Mouse (Mus musculus) MEL (cell line): Measurements from ENCODE around the gene Hoxb5. TPM values are rescaled to one million over a fixed set of nuclear protein-coding genes. Genes with fewer than 3 reads are reported as not detected.

Experiments used
- DNase-seq: peaks from one replicate; pipeline ENCODE4 v3.0.0; 2011; ENCODE audit warnings: low read depth, low spot score
- H3K27ac ChIP-seq: 2 replicates; pipeline ENCODE4 v1.5.1; 2012; ENCODE audit warnings: low read depth, mild to moderate bottlenecking, control low read depth, low read length, moderate library complexity; ENCODE audit not compliant: control insufficient read depth
- H3K27me3 ChIP-seq, 2 experiments: fragments of 150-350 bp in 1 of 2; sonication (generic) in 1 of 2; 2 replicates each; pipeline ENCODE4 v1.6.1; 2012; ENCODE audit warnings: low read length in 2 of 2, mild to moderate bottlenecking in 2 of 2, improper control_type of control experiment in 1 of 2, moderate library complexity in 1 of 2; ENCODE audit not compliant: insufficient read depth in 2 of 2, control insufficient read depth in 1 of 2
- H3K36me3 ChIP-seq, 2 experiments: 2 replicates each; pipeline ENCODE4 v1.6.1; 2012 to 2014; ENCODE audit warnings: low read length in 2 of 2, improper control_type of control experiment in 1 of 2, inconsistent platforms in 1 of 2, mild to moderate bottlenecking in 1 of 2; ENCODE audit not compliant: insufficient read depth in 2 of 2, control insufficient read depth in 1 of 2
- H3K4me1 ChIP-seq, 2 experiments: fragments of 150-350 bp in 1 of 2; sonication (generic) in 1 of 2; 2 replicates each; pipeline ENCODE4 v1.6.1; 2012; ENCODE audit warnings: low read length in 2 of 2, improper control_type of control experiment in 1 of 2, mild to moderate bottlenecking in 1 of 2; ENCODE audit not compliant: insufficient read depth in 2 of 2, control insufficient read depth in 1 of 2
- H3K4me3 ChIP-seq, 2 experiments: fragments of 150-350 bp in 1 of 2; sonication (generic) in 1 of 2; 2 replicates each; pipeline ENCODE4 v1.5.1; 2012; ENCODE audit warnings: low read depth in 2 of 2, low read length in 2 of 2, mild to moderate bottlenecking in 2 of 2, moderate library complexity in 2 of 2, control low read depth in 1 of 2, improper control_type of control experiment in 1 of 2; ENCODE audit not compliant: control insufficient read depth in 1 of 2, insufficient read depth in 1 of 2
- H3K79me2 ChIP-seq: 2 replicates; pipeline ENCODE4 v1.6.1; 2012; ENCODE audit warnings: mild to moderate bottlenecking, low read length, moderate library complexity; ENCODE audit not compliant: control insufficient read depth, poor library complexity, insufficient read depth
- H3K9ac ChIP-seq: 2 replicates; pipeline ENCODE4 v1.6.1; 2012; ENCODE audit warnings: low read depth, mild to moderate bottlenecking, control low read depth, low read length, moderate library complexity; ENCODE audit not compliant: control insufficient read depth, poor library complexity, severe bottlenecking
- H3K9me3 ChIP-seq: fragments of 150-350 bp; sonication (generic); replicated peaks from 2 replicates; pipeline ENCODE4 v1.6.1; 2012; ENCODE audit warnings: mild to moderate bottlenecking, low read length, improper control_type of control experiment, moderate library complexity; ENCODE audit not compliant: insufficient read depth
- CHD1 ChIP-seq: IDR thresholded peaks from 2 replicates; pipeline ENCODE4 v1.6.1; 2012; ENCODE audit warnings: low read depth, mild to moderate bottlenecking, inconsistent platforms, low read length, improper control_type of control experiment
- CHD2 ChIP-seq: IDR thresholded peaks from 2 replicates; pipeline ENCODE4 v1.6.1; 2011; ENCODE audit warnings: low read length, improper control_type of control experiment
- CTCF ChIP-seq, 3 experiments: IDR thresholded peaks in 2 of 3; conservative IDR thresholded peaks in 1 of 3; 2 replicates each; pipeline ENCODE4 v1.5.1; 2011 to 2012; ENCODE audit warnings: low read length in 3 of 3, low read depth in 2 of 3, mild to moderate bottlenecking in 2 of 3, improper control_type of control experiment in 1 of 3, inconsistent platforms in 1 of 3, mixed read lengths in 1 of 3, moderate library complexity in 1 of 3; ENCODE audit not compliant: control insufficient read depth in 1 of 3, insufficient read depth in 1 of 3, poor library complexity in 1 of 3, severe bottlenecking in 1 of 3
- EP300 ChIP-seq, 2 experiments: IDR thresholded peaks; 2 replicates each; pipeline ENCODE4 v1.6.1; 2011; ENCODE audit warnings: improper control_type of control experiment in 2 of 2, low read length in 2 of 2, low read depth in 1 of 2, mild to moderate bottlenecking in 1 of 2
- GATA1 ChIP-seq: IDR thresholded peaks from 2 replicates; pipeline ENCODE4 v1.6.1; 2011; ENCODE audit warnings: low read depth, low read length, improper control_type of control experiment
- HCFC1 ChIP-seq: IDR thresholded peaks from 2 replicates; pipeline ENCODE4 v1.6.1; 2012; ENCODE audit warnings: low read depth, mild to moderate bottlenecking, inconsistent platforms, low read length, improper control_type of control experiment, moderate library complexity
- MAFK ChIP-seq: IDR thresholded peaks from 2 replicates; pipeline ENCODE4 v1.6.1; 2011; ENCODE audit warnings: low read depth, mild to moderate bottlenecking, low read length, improper control_type of control experiment, borderline replicate concordance
- MAZ ChIP-seq: IDR thresholded peaks from 2 replicates; pipeline ENCODE4 v1.6.1; 2012; ENCODE audit warnings: low read depth, mild to moderate bottlenecking, inconsistent platforms, low read length, improper control_type of control experiment
- MXI1 ChIP-seq: IDR thresholded peaks from 2 replicates; pipeline ENCODE4 v1.6.1; 2011; ENCODE audit warnings: mild to moderate bottlenecking, low read depth, low read length, improper control_type of control experiment
- MYC ChIP-seq: IDR thresholded peaks from 2 replicates; pipeline ENCODE4 v1.6.1; 2011; ENCODE audit warnings: low read depth, mild to moderate bottlenecking, low read length, improper control_type of control experiment, moderate library complexity
- POLR2A ChIP-seq, 2 experiments: IDR thresholded peaks; 2 replicates each; pipeline ENCODE4 v1.6.1; 2011 to 2012; ENCODE audit warnings: low read length in 2 of 2, mild to moderate bottlenecking in 2 of 2, control low read depth in 1 of 2, improper control_type of control experiment in 1 of 2, low read depth in 1 of 2, moderate library complexity in 1 of 2; ENCODE audit not compliant: control insufficient read depth in 1 of 2, insufficient read depth in 1 of 2, poor library complexity in 1 of 2
- POLR2AphosphoS2 ChIP-seq: IDR thresholded peaks from 2 replicates; pipeline ENCODE4 v1.6.1; 2011; ENCODE audit warnings: low read length, improper control_type of control experiment
- POLR2AphosphoS5 ChIP-seq: IDR thresholded peaks from 2 replicates; pipeline ENCODE4 v1.6.1; 2012; ENCODE audit warnings: low read depth, borderline replicate concordance, mild to moderate bottlenecking, inconsistent platforms, low read length, moderate library complexity, mixed read lengths
- RAD21 ChIP-seq: IDR thresholded peaks from 2 replicates; pipeline ENCODE4 v1.6.1; 2011; ENCODE audit warnings: mild to moderate bottlenecking, low read depth, low read length, improper control_type of control experiment
- SMC3 ChIP-seq: IDR thresholded peaks from 2 replicates; pipeline ENCODE4 v1.6.1; 2011; ENCODE audit warnings: low read depth, low read length, improper control_type of control experiment
- TBP ChIP-seq: IDR thresholded peaks from 2 replicates; pipeline ENCODE4 v1.8.0; 2011; ENCODE audit warnings: low read depth, low read length, improper control_type of control experiment
- TCF12 ChIP-seq: IDR thresholded peaks from 2 replicates; pipeline ENCODE4 v1.6.1; 2014; ENCODE audit warnings: low read depth, mild to moderate bottlenecking, inconsistent platforms, low read length, improper control_type of control experiment, moderate library complexity
- UBTF ChIP-seq: IDR thresholded peaks from 2 replicates; pipeline ENCODE4 v1.6.1; 2012; ENCODE audit warnings: low read depth, mild to moderate bottlenecking, inconsistent platforms, low read length, improper control_type of control experiment, moderate library complexity, borderline replicate concordance; ENCODE audit not compliant: insufficient read depth
- USF2 ChIP-seq, 2 experiments: IDR thresholded peaks; 2 replicates each; pipeline ENCODE4 v1.6.1; 2011 to 2012; ENCODE audit warnings: improper control_type of control experiment in 2 of 2, low read length in 2 of 2, borderline replicate concordance in 1 of 2, inconsistent platforms in 1 of 2, low read depth in 1 of 2, mild to moderate bottlenecking in 1 of 2; ENCODE audit not compliant: insufficient read depth in 1 of 2
- ZMIZ1 ChIP-seq: IDR thresholded peaks from 2 replicates; pipeline ENCODE4 v1.6.1; 2012; ENCODE audit warnings: low read depth, mild to moderate bottlenecking, inconsistent platforms, low read length, improper control_type of control experiment, moderate library complexity
- ZNF384 ChIP-seq: IDR thresholded peaks from 2 replicates; pipeline ENCODE4 v1.6.1; 2012; ENCODE audit warnings: low read depth, mild to moderate bottlenecking, inconsistent platforms, low read length, improper control_type of control experiment
- polyA plus RNA-seq, 2 experiments: library from polyadenylated mRNA; stranded (reverse) in 1 of 2; unstranded in 1 of 2; fragments of >175 nt in 1 of 2; fragments of >200 nt in 1 of 2; gene quantifications; 2 replicates each; pipeline versions ENCODE4 v1.2.1 to v1.2.4; 2012; ENCODE audit warnings: low replicate concordance in 2 of 2, low read depth in 1 of 2; ENCODE audit not compliant: insufficient read length in 2 of 2, insufficient read depth in 1 of 2, missing spikeins in 1 of 2
- total RNA-seq: library from RNA; depleted of rRNA; stranded (reverse); fragments of 300-350 nt; gene quantifications from 2 replicates; pipeline ENCODE4 v1.2.3, GENCODE M21; 2012

Gene Hoxb5
- total and polyA plus RNA-seq, 3 experiments, result not detected

DNA sequence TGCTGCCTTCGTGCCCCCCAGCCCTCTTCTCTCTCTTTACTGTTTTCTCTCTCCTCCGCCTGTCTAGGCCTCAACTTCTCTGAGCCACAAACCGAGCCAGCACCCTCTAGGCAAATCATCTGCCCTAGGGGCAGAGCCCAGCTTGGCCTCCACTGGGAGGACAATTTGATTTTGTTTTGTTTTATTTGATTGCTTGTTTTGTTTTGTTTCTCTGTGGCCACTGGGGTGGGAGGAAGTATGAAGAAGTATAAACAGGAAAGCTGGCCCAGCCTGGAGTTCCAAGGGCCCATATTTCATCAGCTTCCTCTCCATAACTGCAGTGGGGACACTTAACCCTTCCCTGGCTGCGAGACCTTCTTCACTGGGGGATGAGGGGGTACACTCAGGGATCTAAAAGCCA, 6.2 kb downstream of the Hoxb5 start:
- Histone ChIP-seq H3K27ac (no peak overlapping the region), H3K36me3 (no peaks in the 10 kb centered on the region), H3K9me3 (no peaks in the 10 kb centered on the region), H3K4me3 (no peak overlapping the region), H3K27me3 (no peaks in the 10 kb centered on the region; a peak in 1 of 4 replicates), H3K9ac (no peak overlapping the region), H3K4me1 (no peaks in the 10 kb centered on the region), H3K79me2 (no peaks in the 10 kb centered on the region)
- DNase-seq, result no peak
- TF ChIP-seq MAZ, result no peak
- no peak for TF ChIP-seq TCF12
- TF ChIP-seq SMC3, result no peak
- TF ChIP-seq ZMIZ1, result no peak
- TF ChIP-seq POLR2AphosphoS5, result no peak
- TF ChIP-seq UBTF, result no peak
- no peak for TF ChIP-seq MYC

DNA sequence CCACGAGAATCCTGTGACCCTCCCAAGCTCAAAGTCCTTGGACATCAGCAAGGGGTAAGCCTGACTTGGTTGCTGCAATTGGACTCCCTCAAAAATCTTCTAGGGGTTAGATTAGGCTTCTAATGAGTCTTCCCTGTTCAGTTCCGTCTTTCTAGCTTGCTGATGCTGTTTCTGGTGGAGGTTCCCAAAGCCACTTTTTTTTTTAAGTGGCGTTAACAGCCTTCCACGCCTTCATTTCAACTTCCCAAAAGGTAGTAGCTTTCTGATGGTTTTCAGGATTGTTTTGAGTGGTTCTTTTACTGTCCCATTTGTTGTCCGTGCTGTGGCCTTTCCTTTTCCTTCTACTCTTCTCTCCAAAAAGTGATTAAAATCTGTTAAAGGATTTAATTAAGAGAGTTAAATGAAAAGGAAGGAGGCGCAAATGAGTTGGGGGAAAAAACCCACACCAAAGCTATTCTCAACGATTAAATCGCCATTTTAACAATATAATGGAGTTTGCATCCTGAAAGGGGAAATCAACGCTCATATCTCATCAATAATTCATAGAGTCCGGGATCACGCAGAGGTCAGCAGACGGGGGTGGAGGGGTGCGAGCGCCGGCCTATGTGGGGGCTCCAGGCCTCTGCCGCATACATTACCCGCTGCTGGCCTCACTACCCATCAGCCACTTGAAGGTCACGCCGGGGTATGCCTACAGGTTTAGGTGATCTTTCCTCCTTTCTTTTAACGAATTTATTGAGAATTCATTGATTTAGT, 7.2 kb downstream of the Hoxb5 start:
- Histone ChIP-seq H3K4me1 (no peaks in the 10 kb centered on the region), H3K27me3 (no peaks in the 10 kb centered on the region; a peak in 2 of 4 replicates)
- TF ChIP-seq TBP (no peak), TCF12 (no peak), CHD2 (no peak), ZNF384 (no peak), CHD1 (no peak), HCFC1 (no peak), EP300 (IDR thresholded peaks at IDR 0.05; ENCODE audit: low read depth in 1 of 2, low read length in 2 of 2) (no peak), POLR2AphosphoS2 (no peak), RAD21 (no peak), POLR2A (IDR thresholded peaks at IDR 0.05; ENCODE audit: control insufficient read depth in 1 of 2, insufficient read depth in 1 of 2, low read depth in 1 of 2, low read length in 2 of 2, poor library complexity in 1 of 2) (no peak), CTCF (IDR thresholded peaks at IDR 0.05 in 2 of 3, conservative IDR thresholded peaks at IDR 0.05 in 1 of 3; ENCODE audit: control insufficient read depth in 1 of 3, insufficient read depth in 1 of 3, low read depth in 2 of 3, low read length in 3 of 3, poor library complexity in 1 of 3, severe bottlenecking in 1 of 3) (no peak), POLR2AphosphoS5 (no peak), MXI1 (no peak), MYC (no peak), USF2 (IDR thresholded peaks at IDR 0.05; ENCODE audit: borderline replicate concordance in 1 of 2, insufficient read depth in 1 of 2, low read depth in 1 of 2, low read length in 2 of 2) (no peak), MAFK (no peak), UBTF (no peak), GATA1 (no peak), MAZ (no peak), ZMIZ1 (no peak)
- TF ChIP-seq, all 39 proteins: peak for 0
- Histone ChIP-seq H3K9me3 (no peaks in the 10 kb centered on the region), H3K9ac (no peak overlapping the region), H3K79me2 (no peaks in the 10 kb centered on the region), H3K36me3 (no peaks in the 10 kb centered on the region), H3K4me3 (peak overlapping the region; percentile 7 to 10; a peak in 2 of 4 replicates), H3K27ac (no peak overlapping the region)
- no peak for DNase-seq
